Mouse (Mus musculus): ENCODE measurements around the gene Nr1h4. TPM values are rescaled to one million over a fixed set of nuclear protein-coding genes. Genes with fewer than 3 reads are reported as not detected.
"Not testable (repeated sequence)": the region's sequence is repeated elsewhere in the genome, so short reads cannot be mapped to it uniquely, and the experiment has no call there.

Gene Nr1h4
- not detected for total RNA-seq (2018; cell fraction: chromatin; rRNA removed)
- not detected for total RNA-seq (2018; cell fraction: cytosol; rRNA removed)
- not detected for total RNA-seq (2018; cell fraction: nucleus; rRNA removed)
- not detected in 3 replicates for polyA plus RNA-seq (2018)

DNA sequence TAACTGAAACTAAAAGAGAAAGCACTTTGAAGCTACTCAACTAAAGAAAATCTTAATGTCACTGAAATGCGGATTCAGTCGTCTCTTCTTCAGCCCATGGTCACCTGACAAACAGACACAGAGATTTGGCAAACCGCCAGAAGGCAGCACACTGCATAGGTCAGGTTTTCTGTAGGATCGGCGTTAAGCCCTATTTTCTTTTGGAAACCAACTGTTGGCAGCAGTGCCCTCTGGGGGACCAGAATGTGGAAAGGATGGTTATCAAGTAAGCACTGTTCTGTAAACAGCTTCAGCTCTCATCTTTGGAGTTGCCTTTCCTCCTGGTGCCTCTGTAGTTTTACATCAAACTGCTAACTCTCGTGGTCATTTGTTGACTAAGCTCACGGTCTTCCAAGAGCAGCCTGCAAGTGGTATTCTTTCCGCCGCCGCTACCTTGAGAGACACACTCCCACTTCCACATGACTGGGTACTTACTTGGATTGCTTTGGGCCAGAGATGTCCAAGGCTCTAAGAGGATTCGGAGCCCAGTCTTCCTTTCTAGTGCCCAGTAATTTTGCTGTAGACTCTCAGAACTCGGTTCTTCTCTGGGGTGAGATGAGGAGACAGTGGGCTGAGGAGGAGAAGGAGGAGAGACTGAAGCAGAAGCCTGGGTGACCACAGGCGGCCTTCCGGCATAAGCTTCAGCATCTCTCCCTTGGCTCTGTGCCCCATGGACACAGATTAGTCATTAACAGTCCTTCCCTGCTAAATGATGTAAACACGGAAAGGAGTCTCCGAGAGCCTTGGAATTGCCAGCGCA, at the start of gene Nr1h4:
Gene Nr1h4 (minus strand): TSS at position 657 of the 799 bp plus-strand sequence.
- WGBS (ENCODE audit: missing documents) = 91% methylated on average over 17 of the region's 17 CpGs

DNA sequence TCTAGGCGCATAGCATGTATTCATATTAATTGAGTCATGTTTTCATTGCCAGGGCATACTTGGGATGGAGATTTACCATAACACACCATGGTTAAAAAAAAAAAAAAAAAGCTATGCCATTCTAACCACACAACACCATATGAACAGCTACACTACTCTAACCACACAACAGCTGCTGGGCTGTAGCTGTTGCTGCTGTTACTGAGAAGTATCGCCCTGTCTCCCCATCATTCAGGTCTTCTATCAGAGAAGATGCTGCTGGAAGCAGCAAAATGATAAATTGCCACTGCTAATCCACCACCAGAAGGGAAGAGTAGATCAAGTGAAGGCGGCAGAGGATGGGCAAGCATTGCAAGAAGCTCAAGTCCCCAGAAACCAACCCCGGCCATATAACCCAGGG, 45.4 kb upstream of the Nr1h4 start:
- Histone ChIP-seq H3K36me3 (ENCODE audit: inconsistent target) (no peaks in the 10 kb centered on the region), H3K4me3 (ENCODE audit: inconsistent target) (no peak overlapping the region), H3K27ac (no peak overlapping the region), H3K79me2 (ENCODE audit: inconsistent target) (no peaks in the 10 kb centered on the region)
- 90% methylated on average over 4 of the region's 4 CpGs for WGBS (ENCODE audit: missing documents)

More for the DNA sequence above, at the start of gene Nr1h4:
- Histone ChIP-seq H3K36me3 (ENCODE audit: inconsistent target) (no peaks in the 10 kb centered on the region), H3K27ac (no peak within 1 kb of the TSS), H3K4me3 (ENCODE audit: inconsistent target) (no peak within 1 kb of the TSS), H3K79me2 (ENCODE audit: inconsistent target) (no peaks in the 10 kb centered on the region)

DNA sequence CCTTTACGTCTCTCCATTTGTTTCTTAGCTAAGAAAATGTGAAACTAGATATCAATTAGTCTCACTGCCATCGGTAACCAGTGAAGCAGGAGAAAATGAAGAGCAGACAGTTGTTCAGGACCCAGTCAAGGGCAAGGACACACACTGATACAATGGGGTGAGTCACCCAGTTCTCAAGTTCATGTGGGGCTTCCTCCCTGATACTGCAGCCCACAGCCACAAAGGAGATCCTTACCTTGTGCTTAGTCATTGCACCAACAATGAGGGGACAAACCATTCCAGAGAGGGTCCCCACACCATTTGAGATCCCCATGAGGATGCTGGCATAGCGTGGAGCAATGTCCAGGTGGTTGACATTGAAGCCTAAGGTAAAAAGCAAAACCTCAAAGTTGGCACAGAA, 44.3 kb upstream of the Nr1h4 start:
- WGBS (ENCODE audit: missing documents) = 88% methylated on average over 3 of the region's 3 CpGs
- no peak overlapping the region for H3K4me3 ChIP-seq (ENCODE audit: inconsistent target)
- no peak overlapping the region for H3K27ac ChIP-seq
- H3K36me3 ChIP-seq (ENCODE audit: inconsistent target) = no peaks in the 10 kb centered on the region
- no peaks in the 10 kb centered on the region for H3K79me2 ChIP-seq (ENCODE audit: inconsistent target)

DNA sequence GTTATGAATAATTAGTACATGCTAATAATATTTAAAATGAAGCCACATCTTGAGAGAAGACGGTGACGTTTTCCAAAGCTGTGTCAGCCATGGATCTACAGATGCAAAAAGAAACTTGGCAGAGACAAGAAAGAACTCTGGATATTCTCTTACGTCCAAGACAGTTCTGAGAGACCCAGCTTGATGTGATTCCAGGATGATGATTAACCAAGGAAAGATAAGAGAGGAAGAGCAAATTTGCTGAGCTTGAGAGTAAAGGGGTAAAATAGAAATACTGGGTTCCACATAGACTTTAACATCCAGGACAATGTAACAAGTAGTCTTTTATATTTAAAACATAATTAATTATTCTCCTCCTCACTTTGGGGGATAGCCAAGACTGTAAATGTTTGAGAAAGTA, 40.0 kb upstream of the Nr1h4 start:
- Histone ChIP-seq H3K27ac (no peak overlapping the region), H3K79me2 (ENCODE audit: inconsistent target) (no peaks in the 10 kb centered on the region), H3K4me3 (ENCODE audit: inconsistent target) (no peak overlapping the region), H3K36me3 (ENCODE audit: inconsistent target) (no peaks in the 10 kb centered on the region)
- 100% methylated on average over 3 of the region's 3 CpGs for WGBS (ENCODE audit: missing documents)

DNA sequence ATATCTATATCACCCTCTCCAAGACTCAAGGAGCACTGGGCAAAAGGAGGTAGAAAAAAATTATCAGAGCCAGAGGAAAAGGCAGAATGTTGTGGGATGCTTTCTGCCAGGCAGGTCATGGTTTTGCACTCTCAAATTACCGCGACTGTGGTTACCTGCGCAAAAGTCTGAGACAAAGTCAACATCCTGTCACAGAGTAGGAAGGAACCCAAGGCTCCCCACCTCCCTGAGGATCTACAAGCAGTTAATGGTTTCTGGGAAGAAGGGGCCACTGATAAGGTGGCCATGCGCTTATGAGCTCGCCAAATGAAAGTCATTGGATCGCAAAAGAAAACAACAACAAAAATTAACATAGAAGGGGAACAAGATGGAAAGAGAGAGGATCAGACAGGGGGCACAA, 39.6 kb upstream of the Nr1h4 start:
- H3K36me3 ChIP-seq (ENCODE audit: inconsistent target) = no peaks in the 10 kb centered on the region

DNA sequence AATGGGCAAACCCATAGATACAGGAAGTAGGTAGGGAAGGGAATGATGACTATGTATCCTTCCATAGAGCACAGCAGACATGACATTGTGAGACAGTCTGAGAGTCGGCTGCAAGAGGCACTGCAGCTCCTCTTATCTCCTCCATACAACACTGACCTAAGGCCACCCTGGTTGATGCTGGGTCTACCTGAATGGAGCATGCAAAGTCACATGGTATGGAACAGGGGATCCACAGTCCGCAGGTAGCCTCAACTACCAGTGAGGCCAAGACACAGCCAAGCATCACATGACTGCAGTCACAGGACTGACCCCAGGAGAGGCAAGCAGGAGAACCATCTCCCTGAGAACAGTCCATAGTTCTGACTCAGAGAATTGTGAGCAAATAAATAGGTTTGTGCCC, 34.0 kb upstream of the Nr1h4 start:
- H3K4me3 ChIP-seq (ENCODE audit: inconsistent target) = no peak overlapping the region
- no peaks in the 10 kb centered on the region for H3K36me3 ChIP-seq (ENCODE audit: inconsistent target)
- H3K27ac ChIP-seq = no peak overlapping the region
- H3K79me2 ChIP-seq (ENCODE audit: inconsistent target) = no peaks in the 10 kb centered on the region
- WGBS (ENCODE audit: missing documents) = 100% methylated on average over 1 of the region's 2 CpGs

More for the DNA sequence above, 39.6 kb upstream of the Nr1h4 start:
- no peak overlapping the region for H3K27ac ChIP-seq
- 49% methylated on average over 6 of the region's 6 CpGs for WGBS (ENCODE audit: missing documents)
- no peak overlapping the region for H3K4me3 ChIP-seq (ENCODE audit: inconsistent target)
- H3K79me2 ChIP-seq (ENCODE audit: inconsistent target) = no peaks in the 10 kb centered on the region

DNA sequence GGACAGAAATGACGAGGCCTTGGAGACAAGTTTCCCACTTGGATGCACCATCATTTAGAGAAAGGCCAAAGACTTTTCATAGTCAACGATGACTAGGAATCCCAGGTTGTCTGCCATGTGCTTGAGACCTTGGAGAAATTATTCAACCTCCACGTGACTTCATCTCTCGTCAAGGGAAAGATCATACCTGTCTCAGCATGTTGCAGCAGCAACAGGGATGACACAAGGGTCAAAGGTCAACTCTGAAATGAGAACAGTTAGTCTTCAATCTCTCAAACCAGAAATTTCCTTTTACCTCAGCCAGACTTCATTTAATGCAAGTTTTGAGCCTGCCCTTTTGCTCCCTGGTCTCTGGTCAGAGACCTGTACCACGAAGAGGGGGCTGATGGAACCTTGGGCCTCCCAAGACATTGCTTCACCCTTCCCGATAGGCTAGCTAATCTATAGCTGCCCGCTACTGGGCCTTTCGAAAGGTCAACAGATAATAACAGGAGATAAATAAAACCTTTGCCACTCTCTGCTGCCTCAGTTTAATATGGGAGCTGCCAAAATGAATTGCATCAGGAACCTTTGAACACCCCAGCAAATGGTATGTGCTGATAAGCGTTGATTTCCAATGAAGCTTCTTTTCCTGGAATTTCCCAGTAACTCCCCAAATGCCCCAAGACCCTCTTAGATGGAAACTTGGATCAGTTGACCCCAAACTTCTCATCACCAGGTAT, 32.1 kb upstream of the Nr1h4 start:
- Histone ChIP-seq H3K4me3 (ENCODE audit: inconsistent target) (no peak overlapping the region), H3K27ac (no peak overlapping the region), H3K79me2 (ENCODE audit: inconsistent target) (no peaks in the 10 kb centered on the region), H3K36me3 (ENCODE audit: inconsistent target) (no peaks in the 10 kb centered on the region)
- 91% methylated on average over 9 of the region's 9 CpGs for WGBS (ENCODE audit: missing documents)

DNA sequence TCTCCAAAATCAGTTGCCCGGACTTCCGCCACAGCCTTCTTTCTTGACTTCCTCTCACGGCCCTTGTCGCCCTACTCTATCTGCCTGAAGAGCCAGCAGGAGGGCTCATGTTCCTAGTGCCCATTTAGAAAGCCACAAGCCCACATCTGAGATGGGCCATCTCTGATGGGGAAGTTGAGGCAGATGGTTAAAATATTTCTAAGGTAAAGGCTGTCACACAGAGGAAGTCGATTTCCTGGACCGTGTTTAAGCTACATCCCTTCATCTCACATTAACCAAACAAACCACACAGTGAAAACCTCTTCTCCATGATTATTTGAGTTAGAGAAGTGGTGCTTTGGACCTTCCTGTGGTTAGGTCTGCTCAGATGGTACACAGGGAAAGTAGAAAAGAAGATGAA, 28.7 kb upstream of the Nr1h4 start:
- Histone ChIP-seq H3K27ac (no peak overlapping the region), H3K36me3 (ENCODE audit: inconsistent target) (no peaks in the 10 kb centered on the region), H3K4me3 (ENCODE audit: inconsistent target) (no peak overlapping the region), H3K79me2 (ENCODE audit: inconsistent target) (no peaks in the 10 kb centered on the region)
- WGBS (ENCODE audit: missing documents) = 15% methylated on average over 6 of the region's 6 CpGs

DNA sequence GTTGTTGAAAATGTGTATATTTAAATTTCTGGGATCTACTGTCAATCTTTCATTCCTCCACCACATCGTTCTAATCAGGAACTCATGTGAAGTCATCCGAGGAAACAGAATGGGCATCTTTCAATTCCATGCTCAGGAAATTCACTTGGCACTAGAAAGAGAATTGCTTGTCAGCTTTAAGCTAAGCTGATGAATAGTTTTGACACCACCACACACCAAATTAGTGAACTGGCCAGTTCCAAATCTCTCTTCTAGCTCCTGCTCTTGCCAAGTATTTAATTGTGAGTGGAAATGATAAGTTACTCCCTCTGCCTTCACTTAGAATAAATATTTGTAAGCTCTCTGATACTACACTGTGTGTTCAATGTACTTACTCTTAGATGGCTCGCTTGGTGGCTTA, 26.0 kb upstream of the Nr1h4 start:
- Histone ChIP-seq H3K4me3 (ENCODE audit: inconsistent target) (no peak overlapping the region), H3K27ac (no peak overlapping the region), H3K36me3 (ENCODE audit: inconsistent target) (no peaks in the 10 kb centered on the region), H3K79me2 (ENCODE audit: inconsistent target) (no peaks in the 10 kb centered on the region)
- WGBS (ENCODE audit: missing documents) = 82% methylated on average over 3 of the region's 3 CpGs

DNA sequence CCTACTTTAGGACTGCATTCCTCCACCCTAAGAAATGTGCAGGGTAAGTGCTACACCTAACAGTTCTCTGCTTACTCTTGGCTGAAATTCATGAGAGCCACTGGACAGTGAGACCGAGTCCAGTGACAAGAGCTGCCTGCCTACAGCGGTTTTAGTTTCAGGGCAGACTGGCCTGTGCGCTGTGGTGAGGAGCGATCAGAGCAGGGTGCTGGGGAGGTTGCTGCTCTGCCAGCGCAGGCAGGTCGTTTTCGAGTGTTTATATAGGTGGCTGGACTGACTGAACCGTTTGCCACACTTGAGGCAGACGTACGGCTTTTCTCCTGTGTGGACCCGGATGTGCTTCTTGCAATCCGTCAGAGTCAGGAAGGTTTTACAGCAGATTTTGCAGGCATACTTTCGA, 21.5 kb upstream of the Nr1h4 start:
- H3K79me2 ChIP-seq (ENCODE audit: inconsistent target); H3K4me3 ChIP-seq (ENCODE audit: inconsistent target); H3K27ac ChIP-seq; H3K36me3 ChIP-seq (ENCODE audit: inconsistent target): not testable (repeated sequence)
- 93% methylated on average over 7 of the region's 13 CpGs for WGBS (ENCODE audit: missing documents)

DNA sequence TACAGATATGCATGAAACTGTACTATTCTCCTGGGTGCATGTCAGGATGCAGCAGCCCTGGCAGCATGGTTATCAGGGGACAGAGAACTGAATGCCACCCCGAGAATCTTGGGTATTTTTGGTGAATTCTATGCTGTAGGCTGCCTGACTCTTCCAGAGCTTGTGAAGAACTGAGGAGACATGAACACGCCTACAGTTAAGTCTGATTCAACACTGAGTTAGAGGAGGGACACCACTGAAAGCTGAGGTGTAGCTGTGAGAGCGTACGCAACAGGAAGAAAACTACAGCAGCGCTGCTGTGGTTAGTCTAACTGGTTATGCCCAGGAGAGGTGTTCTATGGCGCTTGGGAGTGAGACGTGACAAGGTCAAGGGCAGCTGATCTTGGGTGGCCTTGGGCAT, 20.5 kb upstream of the Nr1h4 start:
- H3K4me3 ChIP-seq (ENCODE audit: inconsistent target); H3K27ac ChIP-seq; H3K79me2 ChIP-seq (ENCODE audit: inconsistent target); H3K36me3 ChIP-seq (ENCODE audit: inconsistent target): not testable (repeated sequence)
- WGBS (ENCODE audit: missing documents) = 93% methylated on average over 3 of the region's 7 CpGs

DNA sequence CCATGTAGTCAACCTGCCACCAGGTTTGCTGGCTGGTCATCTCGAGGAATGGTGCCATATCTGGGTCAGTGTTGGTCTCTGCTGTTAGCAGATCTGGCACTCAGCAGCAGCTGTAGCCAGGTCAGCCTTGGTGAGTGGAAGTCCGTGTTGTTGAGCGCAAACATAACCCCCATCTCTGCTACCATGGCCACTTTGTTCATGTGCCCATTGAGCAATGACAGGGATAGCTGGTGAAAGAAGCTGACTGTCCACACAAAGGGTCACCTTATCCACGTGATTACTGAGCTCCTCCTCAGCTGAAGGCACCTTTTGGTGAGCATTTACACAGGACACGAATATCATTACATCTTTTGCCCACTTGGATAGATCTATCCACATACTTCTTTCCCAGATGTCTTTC, 19.6 kb upstream of the Nr1h4 start:
- Histone ChIP-seq H3K27ac (no peak overlapping the region), H3K36me3 (ENCODE audit: inconsistent target) (no peaks in the 10 kb centered on the region), H3K4me3 (ENCODE audit: inconsistent target) (no peak overlapping the region), H3K79me2 (ENCODE audit: inconsistent target) (no peaks in the 10 kb centered on the region)
- WGBS (ENCODE audit: missing documents) = 90% methylated on average over 5 of the region's 5 CpGs

DNA sequence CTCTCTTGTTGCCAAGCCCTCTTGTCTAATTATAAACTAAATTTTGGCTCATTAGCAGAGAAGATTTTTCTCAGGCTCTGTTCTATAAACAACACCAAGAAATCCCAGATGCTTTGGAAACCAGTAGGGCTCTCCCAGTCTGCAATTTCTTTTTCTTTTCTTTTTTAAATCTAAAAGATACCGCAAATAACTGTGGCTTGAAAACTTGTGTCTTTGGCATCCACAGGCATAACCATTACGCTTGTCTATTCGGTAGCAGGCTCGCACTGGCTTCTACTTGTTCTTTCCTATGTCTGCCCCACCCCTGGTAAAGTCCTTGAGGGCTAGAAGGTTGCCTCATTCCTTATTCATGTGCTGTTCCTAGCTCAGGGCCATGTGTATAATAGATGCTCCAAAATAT, 18.3 kb upstream of the Nr1h4 start:
- 91% methylated on average over 4 of the region's 4 CpGs for WGBS (ENCODE audit: missing documents)
- Histone ChIP-seq H3K27ac (no peak overlapping the region), H3K36me3 (ENCODE audit: inconsistent target) (no peaks in the 10 kb centered on the region), H3K4me3 (ENCODE audit: inconsistent target) (no peak overlapping the region), H3K79me2 (ENCODE audit: inconsistent target) (no peaks in the 10 kb centered on the region)

DNA sequence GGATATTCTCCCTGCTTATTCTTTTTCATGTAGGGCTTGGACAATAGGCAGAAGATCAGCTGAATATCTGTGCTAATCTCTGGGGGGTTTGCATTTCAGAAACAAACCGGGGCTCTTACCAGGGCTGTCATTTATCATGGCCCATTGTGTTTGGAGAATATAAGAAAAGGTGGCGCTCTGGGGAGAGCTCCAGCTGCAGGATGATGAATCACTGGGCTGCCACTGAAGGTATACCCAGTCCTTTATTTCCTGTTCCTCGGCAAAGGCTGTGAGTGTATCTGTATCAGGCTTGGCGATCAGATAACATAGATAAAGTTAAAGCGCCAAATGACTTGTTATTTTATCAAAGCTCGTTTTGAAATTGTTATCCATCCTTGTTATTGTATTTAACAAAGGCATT, 14.6 kb upstream of the Nr1h4 start:
- 39% methylated on average over 6 of the region's 6 CpGs for WGBS (ENCODE audit: missing documents)
- Histone ChIP-seq H3K4me3 (ENCODE audit: inconsistent target) (no peak overlapping the region), H3K79me2 (ENCODE audit: inconsistent target) (no peaks in the 10 kb centered on the region), H3K27ac (no peak overlapping the region), H3K36me3 (ENCODE audit: inconsistent target) (no peaks in the 10 kb centered on the region)

DNA sequence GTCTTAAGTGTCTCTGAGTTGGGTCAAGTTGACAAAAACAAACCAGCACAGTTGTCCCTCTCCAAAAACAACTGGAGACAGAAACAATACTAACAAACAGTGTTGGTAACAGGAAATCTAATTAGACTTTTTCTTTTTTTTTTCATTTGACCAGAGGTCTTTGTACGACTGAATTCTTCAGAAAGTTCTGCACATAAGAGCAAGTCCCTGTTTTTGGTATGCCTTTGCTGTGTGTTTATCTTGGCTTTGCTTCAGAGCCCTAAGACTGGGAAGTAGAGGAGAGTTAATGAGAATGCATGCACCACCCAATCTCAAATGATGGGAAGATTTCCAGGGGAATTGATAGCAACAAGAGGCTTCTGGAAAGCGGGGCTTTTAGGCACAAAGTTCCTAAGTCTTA, 13.6 kb upstream of the Nr1h4 start:
- H3K27ac ChIP-seq = no peak overlapping the region
- H3K4me3 ChIP-seq (ENCODE audit: inconsistent target) = no peak overlapping the region
- H3K79me2 ChIP-seq (ENCODE audit: inconsistent target) = no peaks in the 10 kb centered on the region
- no peaks in the 10 kb centered on the region for H3K36me3 ChIP-seq (ENCODE audit: inconsistent target)
- WGBS (ENCODE audit: missing documents) = 79% methylated on average over 2 of the region's 2 CpGs
